Mouse (Mus musculus): Measurements from ENCODE around the gene Afg1l. TPM values are rescaled to one million over a fixed set of nuclear protein-coding genes. Genes with fewer than 3 reads are reported as not detected.

Gene Afg1l
- polyA plus RNA-seq, 1 experiment from 2014 or later: 4.6 TPM

DNA sequence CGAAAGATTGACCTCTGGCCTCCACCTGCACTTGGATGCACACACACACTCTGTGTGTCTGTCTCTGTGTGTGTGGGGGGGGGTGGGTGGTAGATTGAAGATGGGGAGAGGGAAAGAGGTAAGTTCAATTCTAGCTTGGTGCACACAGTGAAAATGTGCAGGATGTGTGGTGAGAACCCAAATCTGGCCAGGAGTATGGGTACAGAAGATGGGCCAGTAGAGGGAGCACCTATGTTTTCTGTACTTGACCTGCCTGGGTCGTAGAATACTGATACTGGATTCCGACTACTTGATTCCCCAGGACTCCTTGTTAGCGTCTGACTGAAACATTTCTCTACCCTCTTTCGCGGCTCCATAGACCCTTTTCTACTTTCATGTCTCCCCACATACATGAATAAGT is 31.8 kb upstream of the Afg1l start:
- H3K36me3 ChIP-seq (ENCODE audit: control insufficient read depth, insufficient read depth, low read length): no peaks in the 10 kb centered on the region; the same call in 1 of the 2 replicates
- 82% methylated on average over 6 of the region's 6 CpGs for WGBS
- ATAC-seq (ENCODE audit: low FRiP score) (no peak), DNase-seq (ENCODE audit: low spot score, missing footprints) (no peak)
- no peak overlapping the region for H3K4me3 ChIP-seq (ENCODE audit: low read depth, low read length)
- no peaks in the 10 kb centered on the region for H3K4me1 ChIP-seq (ENCODE audit: control insufficient read depth, insufficient read depth, low read length)
- H3K9me3 ChIP-seq (ENCODE audit: control insufficient read depth, low read length): no peaks in the 10 kb centered on the region
- no peak overlapping the region for H3K4me2 ChIP-seq
- H3K27ac ChIP-seq (ENCODE audit: low read depth, low read length): no peak overlapping the region
- no peak overlapping the region for H3K9ac ChIP-seq (ENCODE audit: low read length)
- no peaks in the 10 kb centered on the region for H3K27me3 ChIP-seq (ENCODE audit: control insufficient read depth, insufficient read depth, low read length)

DNA sequence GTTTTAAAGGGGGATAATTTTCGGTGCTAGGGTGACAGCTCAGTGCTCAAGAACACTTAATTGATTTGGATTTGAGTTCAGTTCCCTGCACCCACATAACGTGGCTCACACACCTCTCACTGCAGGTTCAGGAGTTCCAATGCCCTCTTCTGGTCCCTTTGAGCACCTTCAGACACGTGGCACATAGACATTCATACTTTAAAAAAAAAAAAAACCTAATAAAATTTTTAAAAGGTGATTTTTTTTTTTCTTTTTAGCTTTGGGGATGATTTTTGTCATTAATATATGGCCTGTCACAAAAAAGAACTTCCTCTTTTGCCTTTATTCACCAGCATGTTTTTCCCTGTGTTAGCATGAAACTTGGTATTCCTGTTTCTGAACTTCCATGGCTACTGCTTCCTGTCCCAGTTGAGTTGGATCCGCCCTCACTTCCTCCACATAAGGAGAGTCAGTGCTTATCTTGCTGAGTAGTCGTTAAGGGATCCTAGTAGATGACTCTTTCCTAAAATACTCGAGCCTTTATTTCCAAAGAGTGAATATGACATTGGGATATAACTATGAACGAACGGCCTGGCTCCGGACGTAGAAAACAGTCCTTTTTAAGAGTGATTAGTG is 25.8 kb upstream of the Afg1l start:
- Histone ChIP-seq H3K36me3 (ENCODE audit: control insufficient read depth, insufficient read depth, low read length) (no peaks in the 10 kb centered on the region; the same call in 1 of the 2 replicates), H3K9me3 (ENCODE audit: control insufficient read depth, low read length) (no peaks in the 10 kb centered on the region), H3K4me3 (ENCODE audit: low read depth, low read length) (no peak overlapping the region), H3K27ac (ENCODE audit: low read depth, low read length) (no peak overlapping the region), H3K9ac (ENCODE audit: low read length) (no peak overlapping the region), H3K4me2 (no peak overlapping the region), H3K27me3 (ENCODE audit: control insufficient read depth, insufficient read depth, low read length) (no peaks in the 10 kb centered on the region), H3K4me1 (ENCODE audit: control insufficient read depth, insufficient read depth, low read length) (peaks cover 4% of the 10 kb centered on the region)
- no peak for ATAC-seq (ENCODE audit: low FRiP score)
- no peak for DNase-seq (ENCODE audit: low spot score, missing footprints)
- WGBS: 92% methylated on average over 10 of the region's 10 CpGs

DNA sequence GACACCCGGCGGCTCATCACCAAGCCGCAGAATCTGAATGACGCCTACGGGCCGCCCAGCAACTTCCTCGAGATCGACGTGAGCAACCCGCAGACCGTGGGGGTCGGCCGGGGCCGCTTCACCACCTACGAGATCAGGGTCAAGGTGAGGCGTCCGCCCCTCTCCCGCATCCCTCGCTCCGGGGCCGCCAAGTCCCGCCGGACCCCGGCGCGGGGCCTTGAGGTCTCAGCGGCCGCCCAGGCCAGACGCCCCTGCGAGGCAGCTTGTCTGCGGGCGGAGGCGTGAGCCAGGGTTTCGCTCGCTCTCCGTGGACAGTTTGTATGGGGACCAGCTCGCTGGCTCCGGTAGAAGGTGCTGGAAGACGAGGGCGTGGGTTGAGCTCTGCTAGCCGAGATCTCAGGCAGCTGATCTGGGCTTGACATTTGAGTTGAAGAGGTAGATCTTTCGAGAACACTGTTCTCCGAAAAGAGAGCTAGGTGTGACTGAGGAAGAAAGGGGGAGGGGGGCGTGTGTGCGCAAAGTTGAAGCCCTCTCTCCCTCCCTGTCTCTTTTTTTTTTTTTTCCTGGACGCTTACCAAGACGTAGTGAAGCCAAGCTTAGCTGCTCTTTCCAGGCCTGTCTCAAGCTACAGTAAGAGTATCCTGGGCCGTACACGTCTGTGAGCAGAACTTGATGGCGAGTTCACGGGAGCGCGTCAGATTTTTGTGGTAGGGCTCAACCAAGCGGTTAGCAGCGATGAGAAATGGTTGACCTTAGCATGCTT is 24.2 kb upstream of the Afg1l start:
- peak; percentile 95 for DNase-seq (ENCODE audit: low spot score, missing footprints)
- under 1% methylated on average over 50 of the region's 55 CpGs for WGBS
- H3K4me2 ChIP-seq: peak overlapping the region; percentile 79
- H3K4me3 ChIP-seq (ENCODE audit: low read depth, low read length): peak overlapping the region; percentile 87
- no peaks in the 10 kb centered on the region for H3K36me3 ChIP-seq (ENCODE audit: control insufficient read depth, insufficient read depth, low read length)
- H3K9me3 ChIP-seq (ENCODE audit: control insufficient read depth, low read length): no peaks in the 10 kb centered on the region
- peak overlapping the region; percentile 87 for H3K27ac ChIP-seq (ENCODE audit: low read depth, low read length)
- H3K27me3 ChIP-seq (ENCODE audit: control insufficient read depth, insufficient read depth, low read length): no peaks in the 10 kb centered on the region
- H3K9ac ChIP-seq (ENCODE audit: low read length): peak overlapping the region; percentile 91
- peaks cover 4% of the 10 kb centered on the region for H3K4me1 ChIP-seq (ENCODE audit: control insufficient read depth, insufficient read depth, low read length)
- ATAC-seq (ENCODE audit: low FRiP score): peak; percentile 67

DNA sequence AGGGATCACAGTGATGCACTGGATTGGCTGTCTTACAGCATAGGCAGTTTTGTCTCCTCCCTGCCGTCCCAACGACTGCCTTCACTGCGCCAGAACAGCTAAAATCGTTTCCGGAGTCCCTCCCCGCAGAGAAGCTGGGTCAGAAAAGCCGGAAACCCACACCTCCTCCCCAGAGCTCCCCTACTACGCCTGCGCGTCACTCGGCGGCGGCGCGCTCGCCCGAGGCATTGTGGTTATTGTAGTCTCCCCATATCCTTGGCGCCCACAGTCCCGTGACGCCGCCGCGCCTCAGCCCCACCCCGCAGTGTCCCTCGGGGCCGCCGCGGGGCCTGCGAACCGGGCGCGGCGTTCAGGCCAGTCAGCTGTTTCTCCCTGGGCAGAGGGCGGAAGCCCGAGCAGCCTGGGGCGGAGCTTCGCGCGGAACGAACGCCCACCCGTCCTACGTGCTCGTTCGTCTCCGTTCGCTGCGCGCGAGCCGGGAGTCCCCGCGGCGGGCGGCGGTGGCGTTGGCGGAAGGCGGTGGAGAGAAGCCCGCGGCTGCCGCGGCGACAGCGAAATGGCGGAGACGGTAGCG is 23.5 kb upstream of the Afg1l start, which contains the start of gene Snx3:
Gene Snx3, plus strand, starts transcription at position 256 of the 574 bp plus-strand sequence.
- ATAC-seq (ENCODE audit: low FRiP score) (peak; percentile 97), DNase-seq (ENCODE audit: low spot score, missing footprints) (peak; percentile 99)
- Histone ChIP-seq H3K4me3 (ENCODE audit: low read depth, low read length) (peak within 1 kb of the TSS; percentile 87), H3K9ac (ENCODE audit: low read length) (peak within 1 kb of the TSS; percentile 91), H3K27me3 (ENCODE audit: control insufficient read depth, insufficient read depth, low read length) (no peaks in the 10 kb centered on the region), H3K4me1 (ENCODE audit: control insufficient read depth, insufficient read depth, low read length) (peaks cover 4% of the 10 kb centered on the region), H3K4me2 (peak within 1 kb of the TSS; percentile 79), H3K9me3 (ENCODE audit: control insufficient read depth, low read length) (no peaks in the 10 kb centered on the region), H3K36me3 (ENCODE audit: control insufficient read depth, insufficient read depth, low read length) (no peaks in the 10 kb centered on the region), H3K27ac (ENCODE audit: low read depth, low read length) (peak within 1 kb of the TSS; percentile 87)
- WGBS: under 1% methylated on average over 68 of the region's 68 CpGs

DNA sequence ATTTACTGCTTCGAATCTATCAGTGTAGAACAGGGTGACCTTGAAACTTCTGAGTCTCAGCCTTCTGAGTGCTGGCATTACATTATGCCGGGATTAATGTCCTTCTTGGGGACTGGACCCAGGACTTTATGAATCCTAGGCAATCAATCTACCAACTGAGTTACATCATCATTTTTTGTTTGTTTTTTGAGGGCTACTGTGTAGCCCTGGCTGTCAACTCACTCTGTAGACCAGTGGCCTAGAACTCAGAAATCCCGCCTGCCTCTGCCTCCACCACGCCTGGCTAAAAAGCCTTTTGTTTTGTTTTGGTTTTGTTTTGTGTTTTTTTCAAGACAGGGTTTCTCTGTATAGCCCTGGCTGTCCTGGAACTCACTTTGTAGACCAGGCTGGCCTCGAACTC is 22.8 kb upstream of the Afg1l start:
- Histone ChIP-seq H3K36me3 (ENCODE audit: control insufficient read depth, insufficient read depth, low read length) (no peaks in the 10 kb centered on the region), H3K4me3 (ENCODE audit: low read depth, low read length) (peak overlapping the region; percentile 87; the same call in 1 of the 2 replicates), H3K4me2 (peak overlapping the region; percentile 79; the same call in 1 of the 2 replicates), H3K27me3 (ENCODE audit: control insufficient read depth, insufficient read depth, low read length) (no peaks in the 10 kb centered on the region), H3K9me3 (ENCODE audit: control insufficient read depth, low read length) (no peaks in the 10 kb centered on the region), H3K27ac (ENCODE audit: low read depth, low read length) (peak overlapping the region; percentile 87; the same call in 1 of the 2 replicates), H3K4me1 (ENCODE audit: control insufficient read depth, insufficient read depth, low read length) (peaks cover 4% of the 10 kb centered on the region), H3K9ac (ENCODE audit: low read length) (peak overlapping the region; percentile 91; the same call in 1 of the 2 replicates)
- ATAC-seq (ENCODE audit: low FRiP score) (no peak), DNase-seq (ENCODE audit: low spot score, missing footprints) (no peak)
- 87% methylated on average over 5 of the region's 5 CpGs for WGBS

DNA sequence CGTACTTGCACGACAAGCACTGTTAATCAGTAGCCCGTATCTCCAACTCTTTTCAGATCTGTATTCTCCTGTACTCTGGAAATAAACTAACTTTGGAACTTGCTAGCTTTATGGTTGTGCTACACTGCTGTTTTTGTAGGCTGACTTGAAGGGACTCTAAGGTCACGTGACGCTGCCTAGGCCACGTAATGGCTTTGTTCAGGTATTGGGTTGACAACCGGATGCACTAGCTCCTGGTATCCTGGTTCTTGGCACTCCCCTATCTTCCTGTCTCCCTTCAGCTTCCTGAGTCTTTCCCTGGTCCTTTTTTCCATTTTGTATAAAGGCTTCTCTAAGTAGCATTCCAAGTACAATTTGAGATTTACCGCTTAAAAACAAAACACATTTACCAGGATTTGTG is 22.2 kb upstream of the Afg1l start:
- WGBS: 94% methylated on average over 8 of the region's 8 CpGs
- no peaks in the 10 kb centered on the region for H3K9me3 ChIP-seq (ENCODE audit: control insufficient read depth, low read length)

DNA sequence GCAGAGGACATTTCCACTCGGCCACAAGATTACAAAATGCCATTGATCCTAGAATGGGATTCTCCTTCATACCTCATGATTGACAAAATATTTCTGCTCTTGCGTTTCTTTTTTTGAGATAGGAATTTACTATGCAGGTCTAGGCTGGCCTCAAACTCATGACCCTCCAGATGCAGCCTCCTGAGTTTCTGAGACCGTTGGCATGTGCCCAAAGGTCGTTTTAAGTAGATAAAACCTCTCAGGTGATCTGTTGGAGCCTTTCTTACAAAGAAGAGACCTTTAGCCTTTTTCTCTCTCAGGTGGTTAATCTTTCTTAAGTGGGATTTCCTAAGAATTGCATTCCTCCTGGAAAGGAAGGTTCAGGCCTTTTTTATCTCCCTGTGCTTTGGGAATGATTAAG is 14.6 kb upstream of the Afg1l start:
- Histone ChIP-seq H3K4me2 (no peak overlapping the region), H3K4me1 (ENCODE audit: control insufficient read depth, insufficient read depth, low read length) (no peaks in the 10 kb centered on the region), H3K27ac (ENCODE audit: low read depth, low read length) (no peak overlapping the region), H3K36me3 (ENCODE audit: control insufficient read depth, insufficient read depth, low read length) (no peaks in the 10 kb centered on the region), H3K9ac (ENCODE audit: low read length) (no peak overlapping the region), H3K4me3 (ENCODE audit: low read depth, low read length) (no peak overlapping the region), H3K9me3 (ENCODE audit: control insufficient read depth, low read length) (no peaks in the 10 kb centered on the region), H3K27me3 (ENCODE audit: control insufficient read depth, insufficient read depth, low read length) (no peaks in the 10 kb centered on the region)
- 60% methylated on average over 4 of the region's 4 CpGs for WGBS
- ATAC-seq (ENCODE audit: low FRiP score): no peak
- no peak for DNase-seq (ENCODE audit: low spot score, missing footprints)

More for the DNA sequence above, 22.2 kb upstream of the Afg1l start:
- no peak for DNase-seq (ENCODE audit: low spot score, missing footprints)
- H3K36me3 ChIP-seq (ENCODE audit: control insufficient read depth, insufficient read depth, low read length): no peaks in the 10 kb centered on the region
- no peak for ATAC-seq (ENCODE audit: low FRiP score)
- no peak overlapping the region for H3K9ac ChIP-seq (ENCODE audit: low read length)
- H3K4me3 ChIP-seq (ENCODE audit: low read depth, low read length): no peak overlapping the region
- H3K4me1 ChIP-seq (ENCODE audit: control insufficient read depth, insufficient read depth, low read length): peaks cover 4% of the 10 kb centered on the region
- no peak overlapping the region for H3K27ac ChIP-seq (ENCODE audit: low read depth, low read length)
- no peaks in the 10 kb centered on the region for H3K27me3 ChIP-seq (ENCODE audit: control insufficient read depth, insufficient read depth, low read length)
- no peak overlapping the region for H3K4me2 ChIP-seq

DNA sequence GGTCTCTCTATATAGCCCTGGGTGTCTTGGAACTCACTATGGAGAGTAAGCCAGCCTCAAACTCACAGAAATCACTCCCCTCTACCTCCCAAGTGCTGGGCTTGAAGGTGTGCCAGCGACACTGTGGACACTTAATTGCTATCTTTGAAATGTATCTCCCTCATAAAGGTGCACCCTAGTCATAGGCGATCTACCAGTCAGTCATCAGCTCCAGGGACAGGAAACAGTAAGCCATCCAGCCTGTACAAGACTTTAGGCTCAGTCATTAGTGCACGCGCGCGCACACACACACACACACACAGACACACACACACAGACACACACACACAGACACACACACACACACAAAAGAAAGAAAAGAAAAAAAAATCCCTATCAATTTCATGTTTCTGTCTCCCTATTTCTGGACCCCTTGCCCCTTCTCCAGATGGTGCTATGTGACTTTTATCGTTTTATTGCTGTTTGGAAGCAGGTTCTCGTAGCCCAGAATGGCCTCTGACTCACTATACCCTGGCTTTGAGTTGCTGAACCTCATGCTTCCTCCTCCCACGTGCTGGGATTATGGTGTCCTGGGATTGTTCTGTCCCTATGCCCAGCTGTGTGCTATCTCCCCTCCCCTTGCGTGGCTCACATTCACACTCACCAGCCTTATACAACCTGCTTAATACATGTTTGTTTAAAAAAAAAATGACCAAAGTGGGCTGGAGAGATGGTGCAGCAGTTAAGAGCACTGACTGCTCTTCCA is 13.8 kb upstream of the Afg1l start:
- Histone ChIP-seq H3K36me3 (ENCODE audit: control insufficient read depth, insufficient read depth, low read length) (no peaks in the 10 kb centered on the region), H3K4me2 (no peak overlapping the region), H3K4me1 (ENCODE audit: control insufficient read depth, insufficient read depth, low read length) (no peaks in the 10 kb centered on the region), H3K27ac (ENCODE audit: low read depth, low read length) (no peak overlapping the region), H3K4me3 (ENCODE audit: low read depth, low read length) (no peak overlapping the region), H3K9ac (ENCODE audit: low read length) (no peak overlapping the region), H3K27me3 (ENCODE audit: control insufficient read depth, insufficient read depth, low read length) (no peaks in the 10 kb centered on the region), H3K9me3 (ENCODE audit: control insufficient read depth, low read length) (no peaks in the 10 kb centered on the region)
- DNase-seq (ENCODE audit: low spot score, missing footprints) (peak; percentile 41), ATAC-seq (ENCODE audit: low FRiP score) (no peak)
- WGBS: 87% methylated on average over 10 of the region's 10 CpGs
